Mouse (Mus musculus) kidney, embryonic 16.5 days (tissue): Measurements from ENCODE around the gene Sp1. TPM values are rescaled to one million over a fixed set of nuclear protein-coding genes. Genes with fewer than 3 reads are reported as not detected.
A peak's percentile ranks its signal among the peaks of the same experiment; 100 is the strongest.

Experiments used
- ATAC-seq: fragments of 200-750 bp; cut with Nextera tagmentation; 2 replicates; pipeline ENCODE4 v1.8.0; 2017; ENCODE audit warnings: moderate TSS enrichment; ENCODE audit not compliant: low FRiP score, low TSS enrichment
- H3K27ac ChIP-seq: fragments of 300-500 bp; sonication (generic); 2 replicates; pipeline ENCODE4 v1.5.1; 2014; ENCODE audit warnings: low read length
- H3K27me3 ChIP-seq: fragments of 300-500 bp; sonication (generic); 2 replicates; pipeline ENCODE4 v1.6.1; 2014; ENCODE audit warnings: low read length, control low read depth, mixed read lengths; ENCODE audit not compliant: insufficient read depth
- H3K36me3 ChIP-seq: fragments of 300-500 bp; sonication (generic); 2 replicates; pipeline ENCODE4 v1.6.1; 2014; ENCODE audit warnings: low read length, control low read depth, mixed read lengths; ENCODE audit not compliant: insufficient read depth
- H3K4me1 ChIP-seq: fragments of 300-500 bp; sonication (generic); 2 replicates; pipeline ENCODE4 v1.6.1; 2014; ENCODE audit warnings: low read length, control low read depth, mixed read lengths; ENCODE audit not compliant: insufficient read depth
- H3K4me2 ChIP-seq: fragments of 300-500 bp; sonication (generic); replicated peaks from 2 replicates; pipeline ENCODE4 v1.6.1; 2014; ENCODE audit warnings: low read depth, low read length
- H3K4me3 ChIP-seq: fragments of 300-500 bp; sonication (generic); 2 replicates; pipeline ENCODE4 v1.5.1; 2014; ENCODE audit warnings: mild to moderate bottlenecking, low read length
- H3K9ac ChIP-seq: fragments of 300-500 bp; sonication (generic); replicated peaks from 2 replicates; pipeline ENCODE4 v1.6.1; 2014; ENCODE audit warnings: low read length
- H3K9me3 ChIP-seq: fragments of 300-500 bp; sonication (generic); 2 replicates; pipeline ENCODE4 v1.6.1; 2016; ENCODE audit warnings: low read length, control low read depth
- WGBS: fragments of 180-500 bp; shearing (Covaris S2); extraction: QIAGEN DNeasy Blood & Tissue Kit; methylation state at CpG from one replicate; pipeline ENCODE4 v1.1.7; 2014; 5-methylcytosine and 5-hydroxymethylcytosine counted together
- polyA plus RNA-seq: library from polyadenylated mRNA; unstranded; fragments of >200 nt; fragmentation: Nextera tagmentation; extraction: Ambion mirVana; gene quantifications from 2 replicates; pipeline ENCODE4 v1.2.1, GENCODE M21; 2015

Sp1 gene
- polyA plus RNA-seq, 1 experiment from 2014 or later, result 10.6 TPM

DNA sequence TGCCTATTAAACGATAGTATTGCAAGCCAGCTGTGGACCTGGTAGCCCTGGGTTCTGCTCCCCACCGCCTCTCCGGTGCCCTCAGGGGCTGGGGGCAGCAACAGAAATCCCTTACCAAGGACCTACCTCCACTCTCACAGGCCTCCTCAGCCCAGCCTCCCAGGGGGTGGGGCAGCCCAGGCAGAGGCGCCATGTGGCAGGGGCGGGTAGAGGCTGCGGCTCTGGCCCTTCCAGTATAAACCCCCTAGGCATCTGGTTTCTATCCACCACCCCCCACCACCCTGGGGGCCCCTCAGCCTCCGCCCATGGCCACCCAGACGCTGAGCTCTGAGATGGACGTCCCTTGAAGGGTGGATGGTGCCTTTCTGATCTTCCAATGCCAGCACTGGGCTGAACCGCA, 35.2 kb upstream of the Sp1 start:
- Histone ChIP-seq H3K9me3 (no peaks in the 10 kb centered on the region), H3K4me1 (peaks cover 20% of the 10 kb centered on the region), H3K4me2 (peak overlapping the region; percentile 22; the same call in 1 of the 2 replicates), H3K27ac (no peak overlapping the region), H3K27me3 (peaks cover 2% of the 10 kb centered on the region), H3K36me3 (no peaks in the 10 kb centered on the region), H3K9ac (peak overlapping the region; percentile 50), H3K4me3 (no peak overlapping the region)
- ATAC-seq, result peak; percentile 62; the same call in 1 of the 2 replicates
- whole genome bisulfite sequencing, result 8% methylated on average over 10 of the region's 10 CpGs

GRCm38 (mm10) chr15:102376453-102377162, 29.3 kb upstream of the Sp1 start:
- peak overlapping the region; percentile 77 for H3K9ac ChIP-seq
- WGBS, result under 1% methylated on average over 43 of the region's 43 CpGs
- H3K36me3 ChIP-seq, result no peaks in the 10 kb centered on the region
- peak; percentile 85 for ATAC-seq
- peaks cover 23% of the 10 kb centered on the region for H3K4me1 ChIP-seq
- peak overlapping the region; percentile 83 for H3K4me2 ChIP-seq
- peak overlapping the region; percentile 62 for H3K4me3 ChIP-seq
- H3K9me3 ChIP-seq, result no peaks in the 10 kb centered on the region
- no peaks in the 10 kb centered on the region for H3K27me3 ChIP-seq
- H3K27ac ChIP-seq, result peak overlapping the region; percentile 91

DNA sequence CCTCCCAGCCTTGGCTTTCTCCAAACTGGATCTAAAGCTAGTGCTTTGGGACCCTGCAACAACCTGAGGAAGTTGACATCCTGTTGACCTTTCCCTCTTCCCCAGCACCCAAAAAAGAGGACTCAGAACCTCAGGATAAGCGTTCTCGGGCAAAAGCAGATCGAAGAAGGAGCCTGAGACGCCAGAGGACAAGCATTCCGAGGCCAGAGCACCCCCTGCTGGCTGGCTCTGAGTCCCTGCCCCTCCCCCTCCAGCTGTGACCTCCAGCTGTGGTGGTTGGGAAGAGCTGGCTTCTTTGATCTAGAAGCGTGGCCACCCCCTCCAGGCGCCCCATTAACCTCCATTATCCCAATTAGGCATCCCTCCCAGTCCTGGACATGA, 28.8 kb upstream of the Sp1 start:
- Histone ChIP-seq H3K36me3 (no peaks in the 10 kb centered on the region), H3K4me3 (peak overlapping the region; percentile 62), H3K27ac (peak overlapping the region; percentile 91), H3K9me3 (no peaks in the 10 kb centered on the region), H3K4me2 (peak overlapping the region; percentile 83), H3K9ac (peak overlapping the region; percentile 77), H3K27me3 (no peaks in the 10 kb centered on the region), H3K4me1 (peaks cover 23% of the 10 kb centered on the region)
- under 1% methylated on average over 7 of the region's 7 CpGs for WGBS
- peak; percentile 79 for ATAC-seq

DNA sequence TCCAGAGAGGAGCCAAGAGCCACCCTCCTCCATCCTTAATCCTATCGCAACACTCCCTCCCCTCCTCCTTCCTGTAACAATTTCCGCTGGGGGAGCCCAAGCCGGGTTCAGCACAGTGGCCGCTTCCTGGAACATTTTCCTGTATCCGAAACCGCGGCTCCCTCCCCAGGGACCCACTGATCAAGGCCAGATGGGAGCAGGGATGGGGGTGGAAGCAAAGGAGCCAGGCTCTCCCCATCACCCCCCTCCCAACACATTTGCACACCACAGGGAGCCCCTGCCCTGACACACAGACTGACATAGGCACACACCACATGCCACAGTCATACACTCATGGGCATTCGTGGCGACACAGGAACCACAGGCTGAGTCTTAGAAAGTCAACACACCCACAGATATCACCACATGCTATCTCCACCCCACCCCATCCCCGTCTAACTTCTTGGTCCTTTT, 28.1 kb upstream of the Sp1 start:
- Histone ChIP-seq H3K4me3 (peak overlapping the region; percentile 62), H3K4me1 (peaks cover 23% of the 10 kb centered on the region), H3K27me3 (no peaks in the 10 kb centered on the region), H3K27ac (peak overlapping the region; percentile 91), H3K36me3 (no peaks in the 10 kb centered on the region), H3K9ac (peak overlapping the region; percentile 77), H3K4me2 (peak overlapping the region; percentile 83), H3K9me3 (no peaks in the 10 kb centered on the region)
- 9% methylated on average over 10 of the region's 10 CpGs for WGBS
- peak; percentile 57 for ATAC-seq

- peaks cover 17% of the 10 kb centered on the region for H3K4me1 ChIP-seq
- no peak overlapping the region for H3K4me2 ChIP-seq
- H3K4me3 ChIP-seq, result no peak overlapping the region
- no peaks in the 10 kb centered on the region for H3K36me3 ChIP-seq
- no peaks in the 10 kb centered on the region for H3K9me3 ChIP-seq
- no peaks in the 10 kb centered on the region for H3K27me3 ChIP-seq
- H3K27ac ChIP-seq, result no peak overlapping the region
- no peak overlapping the region for H3K9ac ChIP-seq
- WGBS, result 2% methylated on average over 7 of the region's 7 CpGs
- peak; percentile 57 for ATAC-seq
These were observed 24.4 kb upstream of the Sp1 start for GRCm38 (mm10) chr15:102381575-102381974.

GRCm38 (mm10) chr15:102383671-102384070, 22.3 kb upstream of the Sp1 start:
- ATAC-seq, result no peak
- H3K27me3 ChIP-seq, result no peaks in the 10 kb centered on the region
- H3K4me2 ChIP-seq, result no peak overlapping the region
- WGBS, result 74% methylated on average over 6 of the region's 6 CpGs
- no peak overlapping the region for H3K9ac ChIP-seq
- H3K4me1 ChIP-seq, result no peaks in the 10 kb centered on the region
- H3K36me3 ChIP-seq, result no peaks in the 10 kb centered on the region
- H3K4me3 ChIP-seq, result no peak overlapping the region
- no peaks in the 10 kb centered on the region for H3K9me3 ChIP-seq
- H3K27ac ChIP-seq, result no peak overlapping the region

DNA sequence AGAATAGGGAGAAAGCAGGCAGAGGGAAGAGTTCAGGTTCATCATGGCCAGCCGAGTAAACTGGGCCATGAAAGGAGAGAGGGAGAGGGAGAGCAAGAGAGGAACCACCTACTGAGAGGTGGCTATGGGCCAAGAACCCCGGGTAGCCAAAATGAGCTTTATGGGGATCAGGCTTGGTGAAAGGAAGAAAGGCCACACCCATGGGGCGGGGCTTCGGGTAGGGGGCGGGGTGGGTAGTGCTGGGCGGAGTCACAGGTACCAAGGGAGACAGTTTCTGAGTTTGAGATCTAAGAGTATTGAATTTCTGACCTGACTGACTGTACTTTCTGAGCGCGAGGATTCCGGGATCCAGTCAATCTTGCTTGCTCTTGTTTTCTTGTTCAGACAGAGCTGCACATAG, 19.3 kb upstream of the Sp1 start:
- Histone ChIP-seq H3K4me1 (no peaks in the 10 kb centered on the region), H3K9ac (no peak overlapping the region), H3K27ac (no peak overlapping the region), H3K9me3 (no peaks in the 10 kb centered on the region), H3K27me3 (no peaks in the 10 kb centered on the region), H3K36me3 (no peaks in the 10 kb centered on the region), H3K4me2 (no peak overlapping the region), H3K4me3 (no peak overlapping the region)
- WGBS, result 53% methylated on average over 9 of the region's 9 CpGs
- no peak for ATAC-seq

GRCm38 (mm10) chr15:102388942-102389341, 17.0 kb upstream of the Sp1 start:
- 86% methylated on average over 3 of the region's 3 CpGs for WGBS
- H3K27me3 ChIP-seq, result no peaks in the 10 kb centered on the region
- H3K9me3 ChIP-seq, result no peaks in the 10 kb centered on the region
- H3K4me1 ChIP-seq, result peaks cover 6% of the 10 kb centered on the region
- H3K27ac ChIP-seq, result no peak overlapping the region
- no peak overlapping the region for H3K4me3 ChIP-seq
- H3K36me3 ChIP-seq, result no peaks in the 10 kb centered on the region
- no peak overlapping the region for H3K9ac ChIP-seq
- no peak overlapping the region for H3K4me2 ChIP-seq
- ATAC-seq, result no peak

GRCm38 (mm10) chr15:102392520-102392919, 13.4 kb upstream of the Sp1 start:
- Histone ChIP-seq H3K27ac (0 out of 2 replicates have a peak overlapping the region, but pooled peaks have one; percentile 5), H3K4me1 (peaks cover 17% of the 10 kb centered on the region), H3K36me3 (no peaks in the 10 kb centered on the region), H3K4me2 (no peak overlapping the region), H3K27me3 (no peaks in the 10 kb centered on the region), H3K9me3 (no peaks in the 10 kb centered on the region), H3K9ac (no peak overlapping the region), H3K4me3 (no peak overlapping the region)
- 51% methylated on average over 2 of the region's 2 CpGs for whole genome bisulfite sequencing
- ATAC-seq, result no peak

DNA sequence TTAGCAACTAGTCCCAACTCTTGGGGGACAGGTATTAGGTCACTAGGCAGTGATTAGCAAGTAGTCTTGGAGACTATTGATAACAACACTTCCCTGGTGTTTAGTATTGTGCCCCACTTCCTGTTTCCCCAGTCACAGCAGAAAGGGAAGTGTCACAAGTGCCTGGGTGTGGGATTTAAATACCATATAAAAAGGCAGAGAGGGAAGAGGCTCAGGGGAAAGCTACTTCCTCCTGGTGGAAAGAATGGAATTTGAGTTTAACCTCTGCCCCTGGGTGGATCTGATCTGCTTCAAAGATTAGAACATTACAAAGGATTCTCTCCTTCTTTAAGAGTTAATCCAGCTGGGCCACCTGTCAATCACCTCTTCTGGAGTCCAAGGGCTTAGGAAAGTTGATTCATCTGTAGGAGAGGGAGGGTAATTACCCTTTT, 12.3 kb upstream of the Sp1 start:
- Histone ChIP-seq H3K27ac (peak overlapping the region; percentile 75), H3K4me2 (no peak overlapping the region)

More for the DNA sequence above, 12.3 kb upstream of the Sp1 start:
- no peak overlapping the region for H3K9ac ChIP-seq
- H3K4me3 ChIP-seq, result no peak overlapping the region
- no peaks in the 10 kb centered on the region for H3K36me3 ChIP-seq
- ATAC-seq, result no peak
- H3K4me1 ChIP-seq, result peaks cover 23% of the 10 kb centered on the region
- no peaks in the 10 kb centered on the region for H3K9me3 ChIP-seq
- no peaks in the 10 kb centered on the region for H3K27me3 ChIP-seq
